Mouse (Mus musculus): Measurements from ENCODE around the gene Dtnbp1. TPM values are rescaled to one million over a fixed set of nuclear protein-coding genes. Genes with fewer than 3 reads are reported as not detected.
A peak's percentile ranks its signal among the peaks of the same experiment; 100 is the strongest.

The Dtnbp1 gene
- 45.6 and 70.0 TPM in 2 replicates for polyA plus RNA-seq (2012; rRNA removed)

- peaks cover 8% of the 10 kb centered on the region for H3K4me1 ChIP-seq (ENCODE audit: control insufficient read depth, insufficient read depth, low read length)
- peak within 1 kb of the TSS; percentile 91 for H3K4me3 ChIP-seq (replicated peaks; ENCODE audit: extremely low read depth, low read depth, low read length)
- DNase-seq: peak; percentile 74
- TF ChIP-seq CTCF (IDR thresholded peaks at IDR 0.05; ENCODE audit: insufficient read depth, low read length) (0 out of 2 replicates have a peak, but pooled peaks have one; percentile 5), POLR2A (IDR thresholded peaks at IDR 0.05; ENCODE audit: borderline replicate concordance, extremely low read depth, low read depth, low read length) (no peak)
- WGBS: 1% methylated on average over 53 of the region's 68 CpGs
These were observed at the start of gene Dtnbp1 for GRCm38 (mm10) chr13:45001911-45002615. Dtnbp1 (minus strand) TSS chr13:45002147.

- Histone ChIP-seq H3K4me1 (ENCODE audit: control insufficient read depth, insufficient read depth, low read length) (no peaks in the 10 kb centered on the region), H3K4me3 (replicated peaks; ENCODE audit: extremely low read depth, low read depth, low read length) (no peak overlapping the region)
- no peak for TF ChIP-seq CTCF (IDR thresholded peaks at IDR 0.05; ENCODE audit: insufficient read depth, low read length)
- no peak for TF ChIP-seq POLR2A (IDR thresholded peaks at IDR 0.05; ENCODE audit: borderline replicate concordance, extremely low read depth, low read depth, low read length)
- 58% methylated on average over 7 of the region's 7 CpGs for WGBS
- DNase-seq: no peak
These were observed 47.5 kb upstream of the Dtnbp1 start for GRCm38 (mm10) chr13:45049261-45050020.

GRCm38 (mm10) chr13:45043466-45043865 lies 41.5 kb upstream of the Dtnbp1 start:
- 66% methylated on average over 3 of the region's 3 CpGs for WGBS
- TF ChIP-seq POLR2A (IDR thresholded peaks at IDR 0.05; ENCODE audit: borderline replicate concordance, extremely low read depth, low read depth, low read length) (no peak), CTCF (IDR thresholded peaks at IDR 0.05; ENCODE audit: insufficient read depth, low read length) (no peak)
- H3K4me1 ChIP-seq (ENCODE audit: control insufficient read depth, insufficient read depth, low read length): no peaks in the 10 kb centered on the region
- no peak for DNase-seq
- no peak overlapping the region for H3K4me3 ChIP-seq (replicated peaks; ENCODE audit: extremely low read depth, low read depth, low read length)

DNA sequence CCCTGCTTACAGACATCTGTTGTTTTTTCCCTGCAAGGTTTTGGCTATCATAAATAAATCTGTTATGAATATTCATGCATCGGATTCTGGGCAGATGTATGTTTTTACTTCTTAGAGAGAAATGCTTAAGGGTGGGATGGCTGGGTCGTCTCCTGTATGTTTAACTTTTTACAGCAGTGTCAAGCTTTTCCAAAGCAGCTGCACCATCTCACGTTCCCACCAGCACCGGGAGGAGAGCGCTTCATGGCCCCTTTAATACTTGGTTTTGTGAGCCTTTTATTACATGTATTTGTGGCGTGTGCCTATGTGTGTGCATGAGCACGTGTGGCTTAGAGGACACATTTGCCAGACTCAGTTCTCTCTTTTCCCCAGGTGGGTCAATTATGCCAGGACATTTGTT lies 38.8 kb upstream of the Dtnbp1 start:
- H3K4me1 ChIP-seq (ENCODE audit: control insufficient read depth, insufficient read depth, low read length): no peaks in the 10 kb centered on the region
- 70% methylated on average over 7 of the region's 7 CpGs for WGBS
- H3K4me3 ChIP-seq (replicated peaks; ENCODE audit: extremely low read depth, low read depth, low read length): no peak overlapping the region
- TF ChIP-seq CTCF (IDR thresholded peaks at IDR 0.05; ENCODE audit: insufficient read depth, low read length): no peak
- no peak for TF ChIP-seq POLR2A (IDR thresholded peaks at IDR 0.05; ENCODE audit: borderline replicate concordance, extremely low read depth, low read depth, low read length)
- no peak for DNase-seq

GRCm38 (mm10) chr13:45040195-45040594 lies 38.2 kb upstream of the Dtnbp1 start:
- Histone ChIP-seq H3K4me3 (replicated peaks; ENCODE audit: extremely low read depth, low read depth, low read length) (no peak overlapping the region), H3K4me1 (ENCODE audit: control insufficient read depth, insufficient read depth, low read length) (no peaks in the 10 kb centered on the region)
- 55% methylated on average over 4 of the region's 4 CpGs for WGBS
- TF ChIP-seq CTCF (IDR thresholded peaks at IDR 0.05; ENCODE audit: insufficient read depth, low read length) (no peak), POLR2A (IDR thresholded peaks at IDR 0.05; ENCODE audit: borderline replicate concordance, extremely low read depth, low read depth, low read length) (no peak)
- no peak for DNase-seq

GRCm38 (mm10) chr13:45036417-45036816 lies 34.5 kb upstream of the Dtnbp1 start:
- H3K4me3 ChIP-seq (replicated peaks; ENCODE audit: extremely low read depth, low read depth, low read length): no peak overlapping the region
- no peak for DNase-seq
- TF ChIP-seq POLR2A (IDR thresholded peaks at IDR 0.05; ENCODE audit: borderline replicate concordance, extremely low read depth, low read depth, low read length) (no peak), CTCF (IDR thresholded peaks at IDR 0.05; ENCODE audit: insufficient read depth, low read length) (no peak)
- H3K4me1 ChIP-seq (ENCODE audit: control insufficient read depth, insufficient read depth, low read length): no peaks in the 10 kb centered on the region; the same call in 1 of the 2 replicates
- 86% methylated on average over 4 of the region's 4 CpGs for WGBS

GRCm38 (mm10) chr13:45034759-45035158 lies 32.8 kb upstream of the Dtnbp1 start:
- TF ChIP-seq CTCF (IDR thresholded peaks at IDR 0.05; ENCODE audit: insufficient read depth, low read length) (no peak), POLR2A (IDR thresholded peaks at IDR 0.05; ENCODE audit: borderline replicate concordance, extremely low read depth, low read depth, low read length) (no peak)
- H3K4me1 ChIP-seq (ENCODE audit: control insufficient read depth, insufficient read depth, low read length): no peaks in the 10 kb centered on the region; the same call in 1 of the 2 replicates
- DNase-seq: no peak
- 76% methylated on average over 7 of the region's 7 CpGs for WGBS
- no peak overlapping the region for H3K4me3 ChIP-seq (replicated peaks; ENCODE audit: extremely low read depth, low read depth, low read length)

GRCm38 (mm10) chr13:45033360-45033759 lies 31.4 kb upstream of the Dtnbp1 start:
- no peak for TF ChIP-seq CTCF (IDR thresholded peaks at IDR 0.05; ENCODE audit: insufficient read depth, low read length)
- no peak for TF ChIP-seq POLR2A (IDR thresholded peaks at IDR 0.05; ENCODE audit: borderline replicate concordance, extremely low read depth, low read depth, low read length)
- Histone ChIP-seq H3K4me3 (replicated peaks; ENCODE audit: extremely low read depth, low read depth, low read length) (no peak overlapping the region), H3K4me1 (ENCODE audit: control insufficient read depth, insufficient read depth, low read length) (no peaks in the 10 kb centered on the region; the same call in 1 of the 2 replicates)
- 92% methylated on average over 10 of the region's 10 CpGs for WGBS
- DNase-seq: no peak

DNA sequence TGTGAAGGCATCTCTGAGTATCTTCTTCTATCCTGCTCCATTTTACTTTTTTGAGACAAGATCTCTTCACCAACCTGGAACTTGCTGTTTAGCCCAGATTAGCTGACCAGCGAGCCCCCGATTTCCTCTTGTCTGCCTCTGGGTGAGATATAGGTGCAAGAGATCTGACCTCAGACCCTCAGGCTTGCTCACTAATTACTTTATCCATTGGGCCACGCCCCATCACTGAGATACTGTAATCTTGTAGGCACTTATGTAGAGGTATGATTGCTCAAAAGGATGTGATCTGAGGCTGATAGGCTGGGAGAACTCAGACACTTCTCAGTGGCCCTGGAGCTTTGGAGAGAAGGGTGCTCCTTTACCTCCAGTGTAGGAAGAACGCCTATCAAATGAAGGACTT lies 30.5 kb upstream of the Dtnbp1 start:
- Histone ChIP-seq H3K4me3 (replicated peaks; ENCODE audit: extremely low read depth, low read depth, low read length) (no peak overlapping the region), H3K4me1 (ENCODE audit: control insufficient read depth, insufficient read depth, low read length) (no peaks in the 10 kb centered on the region; the same call in 1 of the 2 replicates)
- WGBS: 88% methylated on average over 4 of the region's 4 CpGs
- DNase-seq: no peak
- TF ChIP-seq POLR2A (IDR thresholded peaks at IDR 0.05; ENCODE audit: borderline replicate concordance, extremely low read depth, low read depth, low read length): no peak
- no peak for TF ChIP-seq CTCF (IDR thresholded peaks at IDR 0.05; ENCODE audit: insufficient read depth, low read length)

Measured in lung, adult 2 months (tissue).